Mouse (Mus musculus): ENCODE measurements around the gene Chd6. TPM values are rescaled to one million over a fixed set of nuclear protein-coding genes. Genes with fewer than 3 reads are reported as not detected.

The Chd6 gene
- polyA plus RNA-seq, 2 experiments = 27.5 to 29.3 TPM

DNA sequence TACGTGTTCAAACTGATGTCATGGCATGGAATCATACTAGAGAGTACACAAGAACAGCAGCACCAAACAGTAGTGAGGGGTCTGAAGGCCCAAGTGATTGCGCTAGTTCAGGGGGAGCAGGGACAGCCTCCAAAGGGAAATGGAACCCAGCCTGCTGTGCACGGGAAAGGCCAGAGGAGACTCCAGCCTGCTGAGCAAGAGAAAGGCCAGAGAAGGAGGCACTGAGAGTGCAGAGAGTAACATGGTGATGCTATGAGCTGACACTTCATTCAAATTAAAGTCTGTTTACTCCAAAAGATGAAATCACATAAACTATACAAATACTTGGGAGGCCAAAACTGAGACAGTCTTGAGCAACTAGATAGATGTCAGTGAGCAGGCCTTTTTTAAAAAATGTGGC, 71.1 kb downstream of the Chd6 start:
- H3K27ac ChIP-seq (replicated peaks; ENCODE audit: low read depth, low read length) = no peak overlapping the region
- no peak overlapping the region for H3K9ac ChIP-seq (ENCODE audit: low read depth, low read length, severe bottlenecking)
- H3K27me3 ChIP-seq (ENCODE audit: control insufficient read depth, insufficient read depth, low read length) = no peaks in the 10 kb centered on the region
- TF ChIP-seq POLR2A (IDR thresholded peaks at IDR 0.05; ENCODE audit: borderline replicate concordance, extremely low read depth, insufficient read depth, insufficient read length) = no peak
- DNase-seq (ENCODE audit: low spot score) (no peak), ATAC-seq (ENCODE audit: low FRiP score, low read depth) (no peak)
- no peaks in the 10 kb centered on the region for H3K4me1 ChIP-seq (ENCODE audit: control insufficient read depth, insufficient read depth, low read length)
- 91% methylated on average over 3 of the region's 3 CpGs for WGBS
- H3K4me3 ChIP-seq (replicated peaks; ENCODE audit: low read length) = no peak overlapping the region
- no peak overlapping the region for H3K4me2 ChIP-seq (replicated peaks; ENCODE audit: low read depth, low read length, severe bottlenecking)
- H3K36me3 ChIP-seq (ENCODE audit: control insufficient read depth, insufficient read depth, low read length) = peaks cover 66% of the 10 kb centered on the region
- H3K9me3 ChIP-seq (ENCODE audit: control insufficient read depth, low read length) = no peaks in the 10 kb centered on the region

DNA sequence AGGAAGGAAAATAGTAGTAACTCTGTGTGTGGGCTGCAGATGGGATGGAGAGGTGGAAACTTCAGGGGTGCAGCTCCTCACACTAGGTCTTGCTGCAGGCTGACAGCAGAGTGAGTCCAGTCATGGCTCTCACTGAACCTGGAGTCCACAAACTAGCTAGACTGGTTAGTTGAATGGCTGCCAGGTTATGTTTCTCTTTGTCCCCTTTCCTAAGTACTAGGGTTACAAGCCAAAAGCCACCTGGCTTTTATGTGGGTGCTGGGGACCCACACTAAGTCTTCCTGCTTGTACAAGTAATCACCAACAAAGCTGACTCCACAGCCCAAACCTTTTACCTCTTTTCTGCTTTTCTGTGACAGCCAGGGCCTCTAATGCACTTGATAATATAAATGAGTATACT, 75.7 kb downstream of the Chd6 start:
- Histone ChIP-seq H3K27ac (replicated peaks; ENCODE audit: low read depth, low read length) (no peak overlapping the region), H3K9ac (ENCODE audit: low read depth, low read length, severe bottlenecking) (no peak overlapping the region), H3K4me3 (replicated peaks; ENCODE audit: low read length) (no peak overlapping the region), H3K4me2 (replicated peaks; ENCODE audit: low read depth, low read length, severe bottlenecking) (no peak overlapping the region), H3K4me1 (ENCODE audit: control insufficient read depth, insufficient read depth, low read length) (no peaks in the 10 kb centered on the region), H3K9me3 (ENCODE audit: control insufficient read depth, low read length) (no peaks in the 10 kb centered on the region), H3K36me3 (ENCODE audit: control insufficient read depth, insufficient read depth, low read length) (peaks cover 61% of the 10 kb centered on the region), H3K27me3 (ENCODE audit: control insufficient read depth, insufficient read depth, low read length) (no peaks in the 10 kb centered on the region)
- TF ChIP-seq POLR2A (IDR thresholded peaks at IDR 0.05; ENCODE audit: borderline replicate concordance, extremely low read depth, insufficient read depth, insufficient read length) = no peak
- ATAC-seq (ENCODE audit: low FRiP score, low read depth) = no peak
- no peak for DNase-seq (ENCODE audit: low spot score)

DNA sequence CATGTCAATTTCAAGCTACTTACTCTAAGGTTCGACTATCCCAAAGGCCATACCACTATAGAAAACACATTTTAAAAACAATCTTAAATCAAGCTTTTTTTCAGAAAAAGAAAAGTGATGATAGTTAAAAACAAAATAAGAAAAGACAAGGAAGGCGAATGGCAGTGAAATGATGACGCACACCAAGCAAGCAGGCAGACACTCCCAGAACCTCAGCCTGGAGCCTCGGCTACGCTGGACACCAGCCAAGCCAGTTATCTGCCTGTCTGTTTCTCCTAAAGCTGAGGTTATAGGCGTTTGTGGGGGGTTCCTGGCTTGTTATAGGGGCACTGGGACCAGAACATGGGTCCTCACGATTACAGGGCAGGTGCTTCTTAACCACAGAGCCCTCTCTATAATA, 76.5 kb downstream of the Chd6 start:
- Histone ChIP-seq H3K4me1 (ENCODE audit: control insufficient read depth, insufficient read depth, low read length) (no peaks in the 10 kb centered on the region), H3K36me3 (ENCODE audit: control insufficient read depth, insufficient read depth, low read length) (peaks cover 60% of the 10 kb centered on the region), H3K27me3 (ENCODE audit: control insufficient read depth, insufficient read depth, low read length) (no peaks in the 10 kb centered on the region), H3K9ac (ENCODE audit: low read depth, low read length, severe bottlenecking) (no peak overlapping the region), H3K9me3 (ENCODE audit: control insufficient read depth, low read length) (no peaks in the 10 kb centered on the region), H3K4me3 (replicated peaks; ENCODE audit: low read length) (no peak overlapping the region), H3K4me2 (replicated peaks; ENCODE audit: low read depth, low read length, severe bottlenecking) (no peak overlapping the region), H3K27ac (replicated peaks; ENCODE audit: low read depth, low read length) (no peak overlapping the region)
- DNase-seq (ENCODE audit: low spot score) (no peak), ATAC-seq (ENCODE audit: low FRiP score, low read depth) (no peak)
- WGBS = 71% methylated on average over 7 of the region's 7 CpGs
- no peak for TF ChIP-seq POLR2A (IDR thresholded peaks at IDR 0.05; ENCODE audit: borderline replicate concordance, extremely low read depth, insufficient read depth, insufficient read length)

DNA sequence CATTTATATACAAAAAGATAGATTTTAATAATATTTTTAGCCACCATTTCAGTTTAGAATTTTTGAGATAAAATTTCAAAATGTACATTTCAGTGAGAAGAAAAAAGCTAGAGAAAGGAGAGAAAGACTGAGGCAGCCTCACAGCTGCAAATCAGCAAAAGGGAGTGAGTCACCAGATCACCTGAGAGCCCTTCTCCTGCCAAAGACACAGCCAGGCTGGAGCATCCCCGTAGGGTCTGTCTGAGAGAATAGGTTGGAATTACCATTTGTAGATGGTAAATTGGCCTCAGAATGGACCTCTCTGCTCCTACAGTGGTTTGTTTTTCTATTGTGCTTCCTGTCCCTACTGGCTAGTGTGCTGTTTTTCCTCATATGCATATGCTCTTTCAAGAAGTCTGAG, 84.3 kb downstream of the Chd6 start:
- Histone ChIP-seq H3K36me3 (ENCODE audit: control insufficient read depth, insufficient read depth, low read length) (peaks cover 83% of the 10 kb centered on the region), H3K4me1 (ENCODE audit: control insufficient read depth, insufficient read depth, low read length) (no peaks in the 10 kb centered on the region), H3K27me3 (ENCODE audit: control insufficient read depth, insufficient read depth, low read length) (no peaks in the 10 kb centered on the region), H3K27ac (replicated peaks; ENCODE audit: low read depth, low read length) (no peak overlapping the region), H3K9ac (ENCODE audit: low read depth, low read length, severe bottlenecking) (no peak overlapping the region), H3K4me3 (replicated peaks; ENCODE audit: low read length) (no peak overlapping the region), H3K4me2 (replicated peaks; ENCODE audit: low read depth, low read length, severe bottlenecking) (no peak overlapping the region), H3K9me3 (ENCODE audit: control insufficient read depth, low read length) (no peaks in the 10 kb centered on the region)
- DNase-seq (ENCODE audit: low spot score) (no peak), ATAC-seq (ENCODE audit: low FRiP score, low read depth) (no peak)
- TF ChIP-seq POLR2A (IDR thresholded peaks at IDR 0.05; ENCODE audit: borderline replicate concordance, extremely low read depth, insufficient read depth, insufficient read length) = no peak
- 96% methylated on average over 1 of the region's 1 CpGs for WGBS

DNA sequence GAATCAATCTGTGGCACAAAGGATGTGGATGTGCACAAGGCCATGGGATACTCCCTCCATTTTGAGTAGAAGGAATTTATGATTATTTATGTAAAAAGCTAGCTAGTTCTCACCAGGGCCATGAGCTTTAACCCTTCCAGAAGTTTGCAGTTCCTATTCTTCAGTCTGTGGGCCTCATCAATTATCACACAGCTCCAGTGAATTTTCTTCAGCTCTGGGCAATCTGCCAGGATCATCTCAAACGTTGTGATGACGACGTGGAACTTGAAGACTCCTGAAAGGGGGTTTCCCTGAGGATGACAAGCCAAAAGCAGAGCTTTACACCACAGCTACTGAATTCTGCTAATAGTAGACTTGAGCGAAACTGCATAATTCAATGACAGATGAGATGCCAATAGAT, 91.0 kb downstream of the Chd6 start:
- Histone ChIP-seq H3K27ac (replicated peaks; ENCODE audit: low read depth, low read length) (no peak overlapping the region), H3K4me3 (replicated peaks; ENCODE audit: low read length) (no peak overlapping the region), H3K27me3 (ENCODE audit: control insufficient read depth, insufficient read depth, low read length) (no peaks in the 10 kb centered on the region), H3K9ac (ENCODE audit: low read depth, low read length, severe bottlenecking) (no peak overlapping the region), H3K4me1 (ENCODE audit: control insufficient read depth, insufficient read depth, low read length) (no peaks in the 10 kb centered on the region), H3K9me3 (ENCODE audit: control insufficient read depth, low read length) (no peaks in the 10 kb centered on the region), H3K36me3 (ENCODE audit: control insufficient read depth, insufficient read depth, low read length) (peaks cover 91% of the 10 kb centered on the region), H3K4me2 (replicated peaks; ENCODE audit: low read depth, low read length, severe bottlenecking) (no peak overlapping the region)
- no peak for TF ChIP-seq POLR2A (IDR thresholded peaks at IDR 0.05; ENCODE audit: borderline replicate concordance, extremely low read depth, insufficient read depth, insufficient read length)
- 49% methylated on average over 4 of the region's 4 CpGs for WGBS
- no peak for DNase-seq (ENCODE audit: low spot score)
- ATAC-seq (ENCODE audit: low FRiP score, low read depth) = no peak

Measured in limb, embryonic 14.5 days (tissue).